Mouse (Mus musculus): ENCODE measurements around the gene Cx3cr1. TPM values are rescaled to one million over a fixed set of nuclear protein-coding genes. Genes with fewer than 3 reads are reported as not detected.

Cx3cr1 gene
- polyA plus RNA-seq, 1 experiment from 2014 or later: 8.6 TPM

DNA sequence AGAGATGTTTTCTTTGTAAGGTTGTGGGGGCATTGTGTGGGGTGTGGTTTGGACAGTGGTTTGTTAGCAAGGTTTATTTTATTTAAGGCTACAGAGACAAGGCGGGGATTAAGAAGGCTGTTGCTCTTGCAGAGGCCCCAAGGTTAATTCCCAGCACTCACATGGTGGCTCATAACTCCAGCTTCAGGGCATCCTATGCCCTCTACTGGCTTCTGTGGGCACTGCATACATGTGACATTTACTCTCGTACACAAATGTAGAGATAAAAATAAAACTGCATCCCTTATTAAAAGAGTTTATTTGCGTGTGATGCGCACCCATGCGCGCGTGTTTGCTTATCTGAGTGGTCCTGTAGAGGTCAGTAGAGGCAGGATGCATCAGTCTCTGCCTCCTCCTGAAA lies 19.4 kb upstream of the Cx3cr1 start:
- H3K4me3 ChIP-seq (ENCODE audit: low read depth, low read length): no peak overlapping the region
- H3K36me3 ChIP-seq (ENCODE audit: control insufficient read depth, insufficient read depth, low read length): no peaks in the 10 kb centered on the region
- no peaks in the 10 kb centered on the region for H3K27me3 ChIP-seq (ENCODE audit: control insufficient read depth, insufficient read depth, low read length)
- ATAC-seq (ENCODE audit: low FRiP score, low TSS enrichment) (no peak), DNase-seq (ENCODE audit: low spot score) (no peak)
- H3K4me1 ChIP-seq (replicated peaks; ENCODE audit: control insufficient read depth, insufficient read depth): no peaks in the 10 kb centered on the region
- 85% methylated on average over 7 of the region's 7 CpGs for WGBS
- H3K4me2 ChIP-seq (replicated peaks; ENCODE audit: low read depth): no peak overlapping the region
- no peak overlapping the region for H3K27ac ChIP-seq (replicated peaks)
- no peak overlapping the region for H3K9ac ChIP-seq (ENCODE audit: low read length)
- no peak for TF ChIP-seq EP300 (optimal IDR thresholded peaks at IDR 0.05)
- peak; percentile 30; the same call in 1 of the 2 replicates for TF ChIP-seq CTCF (IDR thresholded peaks at IDR 0.05; ENCODE audit: low read depth)
- H3K9me3 ChIP-seq (ENCODE audit: control insufficient read depth, low read length): no peaks in the 10 kb centered on the region

DNA sequence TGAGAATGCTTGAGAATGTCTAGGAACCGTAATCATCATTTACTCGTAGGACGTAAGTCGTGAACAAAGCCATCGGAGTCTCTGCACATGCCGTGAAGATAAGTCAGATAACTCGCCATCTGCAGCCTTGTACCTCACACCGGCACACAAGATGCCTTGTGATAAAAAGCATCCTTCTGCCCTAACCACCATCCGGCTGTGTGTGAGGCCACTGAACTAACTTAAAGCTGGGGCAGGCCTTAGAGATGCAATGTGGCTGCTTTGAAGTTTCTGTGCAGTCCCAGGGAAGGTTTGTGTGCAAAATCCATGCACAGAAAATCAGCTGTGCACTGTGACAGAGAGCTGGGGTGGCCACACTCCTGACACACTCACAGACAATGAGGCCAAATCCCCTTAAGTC lies 14.7 kb upstream of the Cx3cr1 start:
- TF ChIP-seq CTCF (IDR thresholded peaks at IDR 0.05; ENCODE audit: low read depth) (no peak), EP300 (optimal IDR thresholded peaks at IDR 0.05) (no peak)
- ATAC-seq (ENCODE audit: low FRiP score, low TSS enrichment) (no peak), DNase-seq (ENCODE audit: low spot score) (no peak)
- Histone ChIP-seq H3K27me3 (ENCODE audit: control insufficient read depth, insufficient read depth, low read length) (no peaks in the 10 kb centered on the region), H3K9ac (ENCODE audit: low read length) (no peak overlapping the region), H3K4me3 (ENCODE audit: low read depth, low read length) (no peak overlapping the region), H3K36me3 (ENCODE audit: control insufficient read depth, insufficient read depth, low read length) (no peaks in the 10 kb centered on the region), H3K4me2 (replicated peaks; ENCODE audit: low read depth) (no peak overlapping the region), H3K4me1 (replicated peaks; ENCODE audit: control insufficient read depth, insufficient read depth) (no peaks in the 10 kb centered on the region), H3K9me3 (ENCODE audit: control insufficient read depth, low read length) (no peaks in the 10 kb centered on the region), H3K27ac (replicated peaks) (no peak overlapping the region)
- WGBS: 83% methylated on average over 9 of the region's 9 CpGs

- no peaks in the 10 kb centered on the region for H3K36me3 ChIP-seq (ENCODE audit: control insufficient read depth, insufficient read depth, low read length)
- H3K9ac ChIP-seq (ENCODE audit: low read length): no peak overlapping the region
- WGBS: 77% methylated on average over 18 of the region's 18 CpGs
- H3K4me1 ChIP-seq (replicated peaks; ENCODE audit: control insufficient read depth, insufficient read depth): no peaks in the 10 kb centered on the region
- TF ChIP-seq EP300 (optimal IDR thresholded peaks at IDR 0.05) (no peak), CTCF (IDR thresholded peaks at IDR 0.05; ENCODE audit: low read depth) (no peak)
- ATAC-seq (ENCODE audit: low FRiP score, low TSS enrichment) (no peak), DNase-seq (ENCODE audit: low spot score) (no peak)
- H3K27ac ChIP-seq (replicated peaks): no peak overlapping the region
- no peaks in the 10 kb centered on the region for H3K9me3 ChIP-seq (ENCODE audit: control insufficient read depth, low read length)
- no peaks in the 10 kb centered on the region for H3K27me3 ChIP-seq (ENCODE audit: control insufficient read depth, insufficient read depth, low read length)
- H3K4me3 ChIP-seq (ENCODE audit: low read depth, low read length): no peak overlapping the region
- H3K4me2 ChIP-seq (replicated peaks; ENCODE audit: low read depth): no peak overlapping the region
Measured at GRCm38 (mm10) chr9:120083158-120083894, 13.6 kb upstream of the Cx3cr1 start.

DNA sequence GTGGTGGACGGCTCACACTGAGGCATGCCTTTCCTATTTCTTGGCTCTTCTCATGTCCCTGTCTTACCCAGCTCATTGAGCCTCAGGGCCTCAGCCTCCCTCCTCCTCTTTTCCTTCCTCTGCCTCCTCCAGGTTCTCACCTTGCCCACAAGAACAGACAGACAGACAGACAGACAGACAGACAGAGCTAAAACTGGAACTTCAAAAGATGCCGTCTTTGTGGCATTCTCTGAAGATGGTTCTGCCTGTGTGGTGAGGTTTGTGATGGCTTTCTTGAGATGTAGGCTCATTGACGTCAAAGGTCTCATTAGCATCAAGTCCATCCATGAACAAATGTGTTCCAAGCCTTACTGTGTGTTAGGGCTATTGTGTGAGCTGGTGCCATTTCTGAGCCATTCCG lies 13.0 kb upstream of the Cx3cr1 start:
- no peaks in the 10 kb centered on the region for H3K27me3 ChIP-seq (ENCODE audit: control insufficient read depth, insufficient read depth, low read length)
- H3K36me3 ChIP-seq (ENCODE audit: control insufficient read depth, insufficient read depth, low read length): no peaks in the 10 kb centered on the region
- H3K9me3 ChIP-seq (ENCODE audit: control insufficient read depth, low read length): no peaks in the 10 kb centered on the region
- TF ChIP-seq CTCF (IDR thresholded peaks at IDR 0.05; ENCODE audit: low read depth) (no peak), EP300 (optimal IDR thresholded peaks at IDR 0.05) (no peak)
- DNase-seq (ENCODE audit: low spot score): no peak
- H3K4me3 ChIP-seq (ENCODE audit: low read depth, low read length): no peak overlapping the region
- 86% methylated on average over 4 of the region's 4 CpGs for WGBS
- no peak overlapping the region for H3K27ac ChIP-seq (replicated peaks)
- H3K9ac ChIP-seq (ENCODE audit: low read length): no peak overlapping the region
- no peaks in the 10 kb centered on the region for H3K4me1 ChIP-seq (replicated peaks; ENCODE audit: control insufficient read depth, insufficient read depth)
- ATAC-seq (ENCODE audit: low FRiP score, low TSS enrichment): no peak
- H3K4me2 ChIP-seq (replicated peaks; ENCODE audit: low read depth): no peak overlapping the region

DNA sequence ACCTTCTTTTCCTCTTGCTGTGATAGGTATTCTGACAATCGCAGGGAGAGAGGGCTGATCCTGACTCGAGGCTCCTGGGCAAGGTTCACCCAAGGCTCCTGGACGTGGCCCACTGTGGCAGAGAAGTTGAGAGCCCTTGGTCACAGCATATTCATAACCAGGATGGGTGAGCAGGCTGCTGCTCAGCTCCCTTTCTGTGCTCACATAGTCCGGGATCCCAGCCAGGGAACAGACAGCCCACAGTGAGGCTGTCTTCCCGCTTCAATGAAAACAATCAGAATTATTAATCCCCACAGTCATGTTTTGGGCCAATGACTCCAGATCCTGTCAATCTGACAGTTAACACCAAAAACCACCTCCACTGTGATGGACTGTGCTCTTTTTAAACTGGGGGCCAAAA lies 12.3 kb upstream of the Cx3cr1 start:
- no peak for ATAC-seq (ENCODE audit: low FRiP score, low TSS enrichment)
- H3K27ac ChIP-seq (replicated peaks): no peak overlapping the region
- no peaks in the 10 kb centered on the region for H3K9me3 ChIP-seq (ENCODE audit: control insufficient read depth, low read length)
- DNase-seq (ENCODE audit: low spot score): no peak
- no peak overlapping the region for H3K9ac ChIP-seq (ENCODE audit: low read length)
- no peak overlapping the region for H3K4me2 ChIP-seq (replicated peaks; ENCODE audit: low read depth)
- H3K36me3 ChIP-seq (ENCODE audit: control insufficient read depth, insufficient read depth, low read length): no peaks in the 10 kb centered on the region
- H3K4me3 ChIP-seq (ENCODE audit: low read depth, low read length): no peak overlapping the region
- TF ChIP-seq CTCF (IDR thresholded peaks at IDR 0.05; ENCODE audit: low read depth) (no peak), EP300 (optimal IDR thresholded peaks at IDR 0.05) (no peak)
- H3K4me1 ChIP-seq (replicated peaks; ENCODE audit: control insufficient read depth, insufficient read depth): no peaks in the 10 kb centered on the region
- no peaks in the 10 kb centered on the region for H3K27me3 ChIP-seq (ENCODE audit: control insufficient read depth, insufficient read depth, low read length)
- WGBS: 59% methylated on average over 5 of the region's 5 CpGs

GRCm38 (mm10) chr9:120081247-120081646 lies 11.6 kb upstream of the Cx3cr1 start:
- H3K27ac ChIP-seq (replicated peaks): no peak overlapping the region
- no peak overlapping the region for H3K4me2 ChIP-seq (replicated peaks; ENCODE audit: low read depth)
- no peaks in the 10 kb centered on the region for H3K9me3 ChIP-seq (ENCODE audit: control insufficient read depth, low read length)
- H3K36me3 ChIP-seq (ENCODE audit: control insufficient read depth, insufficient read depth, low read length): no peaks in the 10 kb centered on the region
- DNase-seq (ENCODE audit: low spot score): no peak
- H3K4me3 ChIP-seq (ENCODE audit: low read depth, low read length): no peak overlapping the region
- no peaks in the 10 kb centered on the region for H3K4me1 ChIP-seq (replicated peaks; ENCODE audit: control insufficient read depth, insufficient read depth)
- ATAC-seq (ENCODE audit: low FRiP score, low TSS enrichment): no peak
- peak; percentile 54 for TF ChIP-seq CTCF (IDR thresholded peaks at IDR 0.05; ENCODE audit: low read depth)
- no peak for TF ChIP-seq EP300 (optimal IDR thresholded peaks at IDR 0.05)
- no peak overlapping the region for H3K9ac ChIP-seq (ENCODE audit: low read length)
- no peaks in the 10 kb centered on the region for H3K27me3 ChIP-seq (ENCODE audit: control insufficient read depth, insufficient read depth, low read length)
- 70% methylated on average over 6 of the region's 6 CpGs for WGBS
